Mouse (Mus musculus): ENCODE measurements around the gene Lhfpl5.
A peak's percentile ranks its signal among the peaks of the same experiment; 100 is the strongest.
"Not testable (repeated sequence)": the region's sequence is repeated elsewhere in the genome, so short reads cannot be mapped to it uniquely, and the experiment has no call there.

Lhfpl5 gene

GRCm38 (mm10) chr17:28575244-28576125 lies at the start of gene Lhfpl5:
TSS of gene Lhfpl5 (plus strand) at chr17:28575641.
- DNase-seq (ENCODE audit: extremely low read depth, insufficient read length, low spot score), result no peak

DNA sequence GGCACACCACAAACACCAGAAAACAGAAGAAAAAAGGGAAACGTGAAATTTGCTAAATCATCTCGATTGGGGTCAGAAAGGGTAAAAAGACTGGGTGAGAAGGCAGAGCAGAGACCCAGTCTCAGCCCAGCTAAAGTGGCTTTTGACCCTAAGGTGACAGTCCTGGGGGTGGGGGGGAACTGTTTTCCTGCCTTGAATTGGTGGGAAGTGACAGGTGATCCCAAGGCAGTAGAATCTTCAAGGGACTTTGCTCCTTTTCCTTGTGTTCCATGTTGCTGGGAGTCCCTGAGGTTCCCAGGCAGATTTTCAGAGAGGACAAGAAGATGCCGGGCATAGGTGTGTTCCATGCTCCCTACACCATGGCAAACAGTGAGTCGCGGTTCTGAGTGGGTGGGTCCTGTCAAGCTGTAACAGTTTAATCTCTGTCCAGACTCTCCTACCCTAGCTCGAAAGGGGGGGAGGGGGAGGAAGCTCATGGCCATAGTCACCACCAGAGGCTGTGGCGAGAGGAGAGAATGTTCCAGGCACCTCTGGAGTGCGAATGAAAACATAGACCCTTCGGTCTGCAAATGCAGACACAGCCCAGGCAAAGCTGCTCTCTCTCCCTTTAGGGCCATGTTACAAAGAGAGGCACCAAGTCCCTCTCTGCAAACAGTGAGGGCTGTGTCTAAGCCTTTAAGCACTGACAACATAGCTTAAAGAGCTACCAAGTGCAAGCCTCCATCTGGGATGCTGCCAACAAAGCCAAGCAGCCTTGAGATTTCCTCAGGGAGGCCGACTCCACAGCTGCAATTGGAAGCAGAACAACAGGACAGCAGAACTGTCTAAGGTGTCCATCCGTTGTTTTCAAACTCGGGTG lies 48.0 kb upstream of the Lhfpl5 start:
- no peak for DNase-seq (ENCODE audit: extremely low read depth, insufficient read length, low spot score)

DNA sequence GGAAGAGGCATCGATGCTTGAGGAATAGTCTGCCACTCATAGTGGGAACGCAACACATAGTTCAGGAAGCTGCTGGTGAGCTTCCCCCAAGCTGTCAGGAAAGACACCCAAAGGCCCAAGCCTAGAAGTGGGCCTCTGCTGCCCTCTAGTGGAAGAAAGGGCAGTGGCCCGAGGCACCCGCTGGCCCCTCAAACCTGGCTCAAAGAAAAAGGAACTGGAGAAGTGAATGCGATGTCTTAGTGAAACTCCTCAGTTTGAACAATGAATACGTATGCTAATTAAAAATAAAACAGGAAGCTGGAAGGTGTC lies 47.4 kb upstream of the Lhfpl5 start:
- peak; percentile 53 for DNase-seq (ENCODE audit: extremely low read depth, insufficient read length, low spot score)

GRCm38 (mm10) chr17:28529116-28529515 lies 46.3 kb upstream of the Lhfpl5 start:
- DNase-seq (ENCODE audit: extremely low read depth, insufficient read length, low spot score), result no peak

DNA sequence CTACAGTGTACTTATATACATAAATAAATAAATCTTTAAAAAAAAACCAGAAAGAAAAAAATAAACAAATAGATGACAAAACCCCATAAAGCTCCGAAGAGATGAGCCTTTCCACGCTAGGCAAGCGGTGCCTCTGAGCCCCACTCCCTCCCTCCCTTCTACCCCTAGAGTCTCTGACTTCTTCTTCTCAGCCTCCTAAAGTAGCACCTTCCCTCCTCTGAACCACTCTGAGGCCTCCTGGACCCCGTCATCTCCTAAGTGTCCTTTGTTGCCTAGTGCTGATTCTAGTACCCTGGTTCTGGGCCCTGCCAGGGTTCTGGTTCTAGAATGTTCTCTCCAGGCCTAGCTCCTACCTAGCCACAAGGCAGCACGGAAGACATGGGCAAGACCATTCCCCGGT lies 44.9 kb upstream of the Lhfpl5 start, which contains the start of gene Armc12:
Gene Armc12 (plus strand): TSS at position 301 of the 400 bp plus-strand sequence.
- no peak for DNase-seq (ENCODE audit: extremely low read depth, insufficient read length, low spot score)

- DNase-seq (ENCODE audit: extremely low read depth, insufficient read length, low spot score), result peak; percentile 45
These were observed 43.5 kb upstream of the Lhfpl5 start for GRCm38 (mm10) chr17:28531946-28532345.

DNA sequence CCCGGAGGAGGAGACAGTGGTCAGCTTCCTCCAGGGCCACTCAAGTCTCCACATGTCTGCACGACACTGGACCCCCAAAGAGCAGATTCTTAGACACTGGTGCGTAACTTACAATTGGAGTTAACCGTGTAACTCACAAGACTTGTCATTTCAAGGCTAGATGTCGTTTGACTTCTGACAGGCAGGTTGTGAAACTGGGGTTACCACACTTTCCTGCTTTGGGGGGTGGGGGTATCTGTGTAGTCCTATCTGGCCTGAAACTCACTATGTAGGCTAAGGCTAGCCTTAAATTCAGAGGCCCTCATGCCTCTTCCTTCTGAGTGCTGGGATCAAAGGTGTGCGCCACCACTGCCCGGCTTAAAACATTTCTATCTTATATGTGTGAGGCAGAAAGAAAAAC lies 42.9 kb upstream of the Lhfpl5 start:
- DNase-seq (ENCODE audit: extremely low read depth, insufficient read length, low spot score), result no peak

DNA sequence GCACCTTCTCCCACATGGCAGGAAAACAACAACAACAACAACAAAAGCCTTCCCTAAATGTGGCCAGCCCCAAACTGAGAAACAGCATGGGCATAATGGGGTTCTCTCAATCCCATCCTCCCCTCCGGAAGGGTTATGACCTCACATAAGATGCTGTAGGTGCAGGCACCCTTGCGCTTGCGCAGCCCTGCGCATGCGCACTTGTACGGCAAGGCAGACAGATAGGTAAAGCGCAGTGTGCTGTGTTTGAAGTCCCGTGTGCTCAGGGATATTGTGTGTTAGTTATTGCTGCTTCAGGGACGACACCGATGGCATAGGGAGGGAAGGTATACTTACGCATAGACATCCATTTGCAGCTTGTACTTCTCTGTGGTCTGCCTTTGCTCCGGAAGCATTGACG lies 42.1 kb upstream of the Lhfpl5 start:
- DNase-seq (ENCODE audit: extremely low read depth, insufficient read length, low spot score), result no peak

DNA sequence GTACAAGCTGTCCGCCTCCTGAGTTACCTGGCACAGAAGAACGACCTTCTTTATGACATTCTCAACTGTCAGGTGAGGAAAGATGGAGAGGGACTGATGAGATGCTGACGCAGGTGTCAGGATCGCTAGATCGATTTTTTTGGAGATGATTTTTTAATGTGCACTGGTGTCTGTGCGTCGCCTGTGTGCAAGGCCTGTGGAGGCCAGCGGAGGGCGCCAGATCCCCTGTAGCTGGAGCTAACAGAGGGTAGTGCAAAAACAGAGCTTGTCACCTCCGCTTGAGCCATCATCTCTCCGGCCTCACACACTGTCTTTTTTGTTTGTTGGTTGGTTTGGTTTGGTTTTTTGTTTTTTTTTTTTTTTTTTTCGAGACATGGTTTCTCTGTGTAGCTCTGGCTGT lies 37.6 kb upstream of the Lhfpl5 start:
- no peak for DNase-seq (ENCODE audit: extremely low read depth, insufficient read length, low spot score)

- DNase-seq (ENCODE audit: extremely low read depth, insufficient read length, low spot score), result no peak
These were observed 28.5 kb upstream of the Lhfpl5 start for GRCm38 (mm10) chr17:28546925-28547324.

GRCm38 (mm10) chr17:28548550-28548949 lies 26.9 kb upstream of the Lhfpl5 start:
- no peak for DNase-seq (ENCODE audit: extremely low read depth, insufficient read length, low spot score)

DNA sequence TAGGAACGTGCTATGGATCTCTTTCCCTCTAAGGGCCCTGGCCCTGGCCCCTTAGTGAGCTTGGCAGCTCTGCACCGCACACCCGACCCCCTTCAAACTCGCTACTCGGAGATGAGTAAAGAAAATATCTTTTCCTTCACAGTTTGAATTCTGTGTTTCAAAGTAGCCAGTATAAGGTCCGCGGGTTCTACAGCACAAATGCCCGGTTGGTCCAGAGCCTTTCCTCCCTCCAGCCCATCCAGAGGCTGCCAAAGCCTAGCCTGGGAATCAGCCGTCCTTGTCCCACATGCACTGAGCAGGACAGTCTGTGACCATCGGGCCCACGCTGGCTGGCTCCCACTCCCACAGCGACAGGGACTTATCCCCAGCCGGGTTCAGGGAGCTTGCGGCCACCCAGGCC lies 26.3 kb upstream of the Lhfpl5 start, which contains the start of gene Clpsl2:
Gene Clpsl2 (plus strand): TSS at position 301 of the 400 bp plus-strand sequence.
- no peak for DNase-seq (ENCODE audit: extremely low read depth, insufficient read length, low spot score)

DNA sequence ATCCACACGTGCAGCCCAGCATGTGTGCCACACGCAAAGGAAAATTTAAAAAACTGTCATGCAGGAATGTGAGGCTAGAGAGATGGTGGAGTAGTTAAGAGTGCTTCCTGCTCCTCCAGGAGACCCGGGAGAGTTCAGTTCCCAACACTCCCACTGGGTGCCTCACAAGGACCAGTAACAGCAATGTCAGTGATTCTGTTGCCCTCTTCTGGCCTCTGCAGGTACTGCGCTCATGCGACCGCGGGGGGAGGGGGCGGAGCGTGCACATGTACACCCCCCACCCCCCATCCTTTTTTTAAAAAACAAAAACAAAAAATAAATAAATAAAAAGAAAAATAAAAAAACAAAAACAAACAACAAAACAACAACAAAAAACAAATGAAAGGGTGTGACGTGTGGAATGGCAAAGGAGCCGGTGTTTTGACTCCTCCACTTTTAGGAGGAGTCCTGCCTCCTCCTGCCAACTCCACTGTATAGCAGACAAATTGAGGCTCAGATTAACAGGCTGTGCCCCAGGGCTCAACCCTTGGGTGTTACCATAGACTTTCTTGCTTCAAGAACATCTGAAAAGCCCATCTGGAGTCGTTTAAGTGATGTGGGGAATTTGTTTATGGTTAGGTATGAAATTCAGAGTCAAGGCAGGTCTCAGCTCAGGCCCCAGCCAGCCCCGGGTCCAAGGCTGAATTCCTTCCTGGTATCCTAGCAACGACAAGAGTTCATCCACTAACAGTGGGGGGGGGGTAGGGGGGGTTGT lies 22.2 kb upstream of the Lhfpl5 start:
- DNase-seq (ENCODE audit: extremely low read depth, insufficient read length, low spot score), result peak; percentile 82

DNA sequence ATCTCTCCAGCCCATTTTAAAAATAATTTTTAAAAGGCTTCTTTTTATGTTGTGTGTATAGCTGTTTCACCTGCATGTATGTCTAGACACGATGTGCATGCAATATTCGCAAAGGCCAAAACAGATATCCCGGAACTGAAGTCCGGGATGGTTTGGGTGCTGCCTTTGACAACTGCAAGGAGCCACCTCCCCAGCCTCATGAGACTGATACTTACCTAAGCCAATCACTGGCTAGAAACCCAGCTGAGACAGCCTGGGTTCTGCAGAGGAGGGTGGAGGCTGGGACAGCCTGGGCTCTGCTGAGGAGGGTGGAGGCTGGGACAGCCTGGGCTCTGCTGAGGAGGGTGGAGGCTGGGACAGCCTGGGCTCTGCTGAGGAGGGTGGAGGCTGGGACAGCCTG lies 21.4 kb upstream of the Lhfpl5 start:
- not testable (repeated sequence) for DNase-seq (ENCODE audit: extremely low read depth, insufficient read length, low spot score)

- DNase-seq (ENCODE audit: extremely low read depth, insufficient read length, low spot score), result no peak
These were observed 18.6 kb upstream of the Lhfpl5 start for GRCm38 (mm10) chr17:28556635-28557396.

DNA sequence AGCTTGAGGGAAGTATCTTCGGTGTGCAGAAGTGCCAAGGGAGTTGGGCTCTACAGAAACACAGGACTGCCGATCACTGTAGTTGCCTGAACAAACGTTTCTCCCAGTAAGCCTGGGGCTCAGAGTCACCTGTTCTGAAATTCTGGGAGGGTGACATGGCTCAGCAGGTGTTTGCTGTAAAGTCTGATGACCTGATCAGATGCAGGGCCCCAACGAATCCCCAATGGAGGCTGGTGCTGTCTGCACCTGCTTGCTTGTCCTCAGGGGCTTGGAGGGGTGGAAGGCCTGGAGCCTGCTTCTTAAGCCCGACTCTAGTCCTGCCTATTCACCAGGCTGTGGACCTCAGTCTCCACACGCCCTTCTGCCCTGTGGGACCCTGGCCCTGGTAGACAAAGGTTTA lies 17.7 kb upstream of the Lhfpl5 start:
- no peak for DNase-seq (ENCODE audit: extremely low read depth, insufficient read length, low spot score)

DNA sequence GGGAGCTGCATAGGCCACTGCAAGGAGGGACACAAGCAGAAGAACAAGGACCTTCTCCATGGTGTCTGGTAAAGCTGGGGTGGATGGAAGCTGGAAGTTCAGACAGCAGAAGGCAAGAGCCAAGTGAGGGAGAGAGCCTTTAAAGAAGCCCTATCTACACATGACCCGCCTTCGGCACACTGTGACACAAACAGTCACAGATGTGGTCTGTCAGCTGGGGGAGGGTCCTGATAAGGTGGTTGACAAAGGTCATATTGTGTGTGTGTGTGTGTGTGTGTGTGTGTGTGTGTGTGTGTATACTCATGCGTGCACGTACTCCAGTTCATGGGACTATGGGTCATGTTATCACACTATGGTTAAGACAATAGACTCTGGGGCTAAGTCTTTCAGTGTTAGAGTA lies 14.8 kb upstream of the Lhfpl5 start, which contains the start of gene Clps:
Gene Clps (minus strand): TSS at position 169 of the 400 bp plus-strand sequence.
- no peak for DNase-seq (ENCODE audit: extremely low read depth, insufficient read length, low spot score)

DNA sequence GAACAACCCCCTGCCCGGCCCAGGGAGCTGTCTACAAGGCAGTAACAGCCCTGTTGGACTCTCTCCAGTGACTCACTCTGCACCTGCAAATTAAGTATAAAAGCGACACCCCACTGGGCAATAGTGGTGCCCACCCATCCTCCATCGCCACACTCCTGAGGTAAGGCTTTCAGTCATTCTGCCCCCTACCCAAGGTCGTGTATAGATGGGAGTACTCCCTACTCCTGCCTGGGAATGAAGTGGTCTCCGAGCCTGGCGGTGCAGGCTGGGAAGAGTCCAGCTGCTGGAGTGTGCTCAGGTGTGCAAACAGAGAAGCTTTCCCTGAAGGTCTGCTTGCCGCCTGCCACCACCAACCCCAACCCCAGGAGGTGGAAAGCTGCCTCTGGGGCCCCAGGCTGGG lies 13.8 kb upstream of the Lhfpl5 start:
- DNase-seq (ENCODE audit: extremely low read depth, insufficient read length, low spot score), result no peak

DNA sequence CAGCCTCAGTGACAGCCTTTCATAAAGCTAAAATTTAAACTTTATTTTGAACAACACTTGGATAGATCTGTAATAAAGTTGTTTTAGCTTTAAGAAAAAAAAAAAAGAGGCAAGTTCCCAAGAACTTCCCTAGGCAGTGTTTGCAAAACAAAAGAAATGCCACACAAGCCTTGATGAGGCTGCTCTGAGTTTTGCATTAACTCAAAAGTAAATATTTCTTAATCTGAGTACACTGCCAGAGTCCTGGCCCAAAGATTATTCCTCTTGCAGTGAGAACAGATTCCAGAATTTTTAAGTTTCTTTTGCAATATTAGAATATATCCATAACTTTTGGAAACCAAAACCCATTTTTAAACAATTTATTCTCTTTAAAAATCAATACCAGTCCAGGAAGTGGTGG lies 10.3 kb upstream of the Lhfpl5 start:
- no peak for DNase-seq (ENCODE audit: extremely low read depth, insufficient read length, low spot score)

DNA sequence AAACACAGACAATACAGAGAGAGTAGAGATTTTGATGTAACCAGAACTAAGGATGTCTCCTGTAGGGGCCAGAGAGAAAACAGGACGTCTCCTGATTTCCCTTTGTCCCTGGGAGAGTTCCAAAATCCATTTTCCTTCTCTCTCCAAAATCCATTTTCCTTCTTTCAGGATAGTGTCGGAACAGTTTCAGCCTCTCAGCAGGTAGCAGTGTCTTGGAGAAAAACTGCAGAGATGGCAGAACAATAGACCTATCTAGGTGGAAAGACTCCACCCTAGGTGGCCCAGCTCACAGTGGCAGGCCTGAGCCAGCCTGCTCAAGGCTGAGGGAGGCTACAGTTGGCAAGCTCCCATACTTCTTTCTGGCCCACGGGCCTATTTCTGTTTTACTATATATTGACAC lies 7.9 kb upstream of the Lhfpl5 start:
- no peak for DNase-seq (ENCODE audit: extremely low read depth, insufficient read length, low spot score)
